Mouse (Mus musculus) stomach, postnatal 0 days (tissue): ENCODE data around the gene Fkbp8. TPM values are rescaled to one million over a fixed set of nuclear protein-coding genes. Genes with fewer than 3 reads are reported as not detected.

Source experiments
- ATAC-seq: fragments of 200-750 bp; cut with Nextera tagmentation; 2 replicates; pipeline ENCODE4 v1.8.0; 2017; ENCODE audit not compliant: low FRiP score, low TSS enrichment
- DNase-seq: peaks from one replicate; pipeline ENCODE4 v3.0.0-alpha.2; 2016; ENCODE audit warnings: low spot score
- H3K27ac ChIP-seq: fragments of 300-500 bp; sonication (generic); replicated peaks from 2 replicates; pipeline ENCODE4 v1.5.1; 2014; ENCODE audit warnings: mild to moderate bottlenecking, control low read depth
- H3K27me3 ChIP-seq: fragments of 300-500 bp; sonication (generic); 2 replicates; pipeline ENCODE4 v1.6.1; 2014; ENCODE audit warnings: low read length; ENCODE audit not compliant: control insufficient read depth, insufficient read depth
- H3K36me3 ChIP-seq: fragments of 300-500 bp; sonication (generic); 2 replicates; pipeline ENCODE4 v1.6.1; 2014; ENCODE audit warnings: low read length, mixed read lengths; ENCODE audit not compliant: control insufficient read depth, insufficient read depth
- H3K4me1 ChIP-seq: fragments of 300-500 bp; sonication (generic); replicated peaks from 2 replicates; pipeline ENCODE4 v1.6.1; 2014; ENCODE audit warnings: antibody characterized with exemption; ENCODE audit not compliant: control insufficient read depth, insufficient read depth
- H3K4me2 ChIP-seq: fragments of 300-500 bp; sonication (generic); replicated peaks from 2 replicates; pipeline ENCODE4 v1.6.1; 2014; ENCODE audit warnings: low read depth, mild to moderate bottlenecking, control low read depth, moderate library complexity
- H3K4me3 ChIP-seq: fragments of 300-500 bp; sonication (generic); 2 replicates; pipeline ENCODE4 v1.5.1; 2014; ENCODE audit warnings: low read depth, low read length, control low read depth
- H3K9ac ChIP-seq: fragments of 300-500 bp; sonication (generic); 2 replicates; pipeline ENCODE4 v1.6.1; 2014; ENCODE audit warnings: mild to moderate bottlenecking, low read length, control low read depth, mixed read lengths
- H3K9me3 ChIP-seq: fragments of 300-500 bp; sonication (generic); 2 replicates; pipeline ENCODE4 v1.6.1; 2016; ENCODE audit warnings: low read length; ENCODE audit not compliant: control insufficient read depth
- CTCF ChIP-seq: IDR thresholded peaks from 2 replicates; pipeline ENCODE4 v1.5.1; 2016; ENCODE audit warnings: antibody characterized with exemption, low read depth, mild to moderate bottlenecking, moderate library complexity
- EP300 ChIP-seq: optimal IDR thresholded peaks from 2 replicates; pipeline ENCODE3; 2016; ENCODE audit warnings: antibody characterized with exemption
- WGBS: fragments of 180-500 bp; shearing (Covaris S2); extraction: QIAGEN DNeasy Blood & Tissue Kit; methylation state at CpG from one replicate; pipeline ENCODE4 v1.1.7; 2014; 5-methylcytosine and 5-hydroxymethylcytosine counted together
- polyA plus RNA-seq: library from polyadenylated mRNA; unstranded; fragments of >200 nt; fragmentation: Nextera tagmentation; extraction: Ambion mirVana; gene quantifications from 2 replicates; pipeline ENCODE4 v1.2.1, GENCODE M21; 2015

Fkbp8 gene
- polyA plus RNA-seq, 1 experiment from 2014 or later, result 179 TPM

GRCm38 (mm10) chr8:70528182-70528797, 766 bp downstream of the Fkbp8 start:
- WGBS, result 23% methylated on average over 13 of the region's 13 CpGs
- peak overlapping the region; percentile 91 for H3K9ac ChIP-seq
- DNase-seq (no peak), ATAC-seq (no peak)
- H3K27ac ChIP-seq, result peak overlapping the region; percentile 92
- TF ChIP-seq CTCF (no peak), EP300 (no peak)
- H3K9me3 ChIP-seq, result no peaks in the 10 kb centered on the region
- no peaks in the 10 kb centered on the region for H3K27me3 ChIP-seq
- peaks cover 15% of the 10 kb centered on the region for H3K36me3 ChIP-seq
- H3K4me3 ChIP-seq, result peak overlapping the region; percentile 86
- peak overlapping the region; percentile 76 for H3K4me2 ChIP-seq
- H3K4me1 ChIP-seq, result peaks cover 5% of the 10 kb centered on the region

- no peaks in the 10 kb centered on the region for H3K27me3 ChIP-seq
- no peak overlapping the region for H3K9ac ChIP-seq
- H3K4me2 ChIP-seq, result no peak overlapping the region
- no peak overlapping the region for H3K4me3 ChIP-seq
- H3K36me3 ChIP-seq, result peaks cover 19% of the 10 kb centered on the region
- no peak for DNase-seq
- no peak for TF ChIP-seq CTCF
- TF ChIP-seq EP300, result no peak
- no peak for ATAC-seq
- H3K4me1 ChIP-seq, result peaks cover 5% of the 10 kb centered on the region
- WGBS, result 73% methylated on average over 5 of the region's 5 CpGs
- H3K27ac ChIP-seq, result 0 out of 2 replicates have a peak overlapping the region, but pooled peaks have one; percentile 9
- no peaks in the 10 kb centered on the region for H3K9me3 ChIP-seq
These were observed 1.8 kb downstream of the Fkbp8 start for GRCm38 (mm10) chr8:70529299-70529698.

GRCm38 (mm10) chr8:70529741-70530161, 2.2 kb downstream of the Fkbp8 start:
- TF ChIP-seq EP300 (no peak), CTCF (no peak)
- no peak overlapping the region for H3K9ac ChIP-seq
- DNase-seq, result no peak

GRCm38 (mm10) chr8:70530314-70530713, 2.8 kb downstream of the Fkbp8 start:
- Histone ChIP-seq H3K9ac (no peak overlapping the region), H3K36me3 (peaks cover 23% of the 10 kb centered on the region), H3K4me2 (no peak overlapping the region), H3K27me3 (no peaks in the 10 kb centered on the region), H3K4me1 (peaks cover 5% of the 10 kb centered on the region), H3K4me3 (no peak overlapping the region), H3K9me3 (no peaks in the 10 kb centered on the region), H3K27ac (no peak overlapping the region)
- DNase-seq (no peak), ATAC-seq (no peak)
- WGBS, result 94% methylated on average over 2 of the region's 2 CpGs
- TF ChIP-seq CTCF (peak; percentile 27; the same call in 1 of the 2 replicates), EP300 (no peak)

More at GRCm38 (mm10) chr8:70529741-70530161, 2.2 kb downstream of the Fkbp8 start:
- Histone ChIP-seq H3K27me3 (no peaks in the 10 kb centered on the region), H3K27ac (0 out of 2 replicates have a peak overlapping the region, but pooled peaks have one; percentile 9), H3K4me2 (no peak overlapping the region), H3K4me1 (peaks cover 5% of the 10 kb centered on the region), H3K9me3 (no peaks in the 10 kb centered on the region), H3K36me3 (peaks cover 21% of the 10 kb centered on the region), H3K4me3 (no peak overlapping the region)
- 80% methylated on average over 3 of the region's 3 CpGs for WGBS
- peak; percentile 31 for ATAC-seq

DNA sequence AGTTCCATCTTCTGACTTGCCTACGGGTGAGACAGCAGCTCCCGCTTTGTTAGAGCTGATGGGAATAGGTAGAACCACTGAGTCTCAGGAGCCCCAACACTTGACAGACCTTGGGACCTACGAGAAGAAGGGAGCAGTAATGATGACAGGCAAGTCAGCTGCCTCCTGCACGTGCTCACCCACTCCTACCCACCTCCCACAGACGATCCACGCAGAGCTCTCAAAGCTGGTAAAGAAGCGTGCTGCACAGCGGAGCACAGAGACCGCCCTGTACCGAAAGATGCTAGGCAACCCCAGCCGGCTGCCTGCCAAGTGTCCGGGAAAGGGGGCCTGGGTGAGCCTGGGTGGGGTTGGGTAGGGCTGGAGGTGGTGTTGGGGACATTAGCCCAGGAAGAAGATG, 6.8 kb downstream of the Fkbp8 start:
- Histone ChIP-seq H3K9ac (no peak overlapping the region), H3K36me3 (peaks cover 27% of the 10 kb centered on the region), H3K4me2 (no peak overlapping the region), H3K4me1 (no peaks in the 10 kb centered on the region), H3K27ac (no peak overlapping the region), H3K9me3 (no peaks in the 10 kb centered on the region), H3K27me3 (no peaks in the 10 kb centered on the region), H3K4me3 (no peak overlapping the region)
- DNase-seq (no peak), ATAC-seq (no peak)
- 89% methylated on average over 12 of the region's 12 CpGs for WGBS
- TF ChIP-seq CTCF, result no peak
- no peak for TF ChIP-seq EP300

DNA sequence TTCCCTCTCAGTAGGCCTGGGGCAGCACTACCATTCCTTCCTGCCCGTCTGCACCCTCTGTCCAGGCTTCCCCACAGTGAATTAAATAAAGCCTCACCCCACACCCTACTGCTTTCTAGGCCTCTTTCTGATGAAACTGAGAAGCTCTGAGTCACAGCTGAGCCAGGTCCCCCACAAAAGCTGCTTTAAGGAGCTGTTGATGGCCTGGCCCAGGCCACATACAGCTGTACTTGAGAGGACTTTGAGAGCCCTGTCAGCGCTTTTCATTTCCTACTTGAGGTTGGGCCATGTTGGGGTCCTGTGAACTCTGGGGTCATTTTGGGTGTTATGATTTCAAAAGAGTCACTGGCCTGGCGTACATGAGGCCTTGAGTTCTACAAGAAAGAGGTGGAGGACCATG, 7.7 kb downstream of the Fkbp8 start:
- H3K9me3 ChIP-seq, result no peaks in the 10 kb centered on the region
- ATAC-seq, result no peak
- WGBS, result 88% methylated on average over 3 of the region's 3 CpGs
- no peak overlapping the region for H3K27ac ChIP-seq
- DNase-seq, result no peak
- H3K4me3 ChIP-seq, result no peak overlapping the region
- no peak overlapping the region for H3K9ac ChIP-seq
- no peak overlapping the region for H3K4me2 ChIP-seq
- TF ChIP-seq EP300 (no peak), CTCF (no peak)
- peaks cover 27% of the 10 kb centered on the region for H3K36me3 ChIP-seq
- no peaks in the 10 kb centered on the region for H3K4me1 ChIP-seq
- no peaks in the 10 kb centered on the region for H3K27me3 ChIP-seq
